ENCODE assay signal across 8 mouse cellular contexts in the genomic region with DNA sequence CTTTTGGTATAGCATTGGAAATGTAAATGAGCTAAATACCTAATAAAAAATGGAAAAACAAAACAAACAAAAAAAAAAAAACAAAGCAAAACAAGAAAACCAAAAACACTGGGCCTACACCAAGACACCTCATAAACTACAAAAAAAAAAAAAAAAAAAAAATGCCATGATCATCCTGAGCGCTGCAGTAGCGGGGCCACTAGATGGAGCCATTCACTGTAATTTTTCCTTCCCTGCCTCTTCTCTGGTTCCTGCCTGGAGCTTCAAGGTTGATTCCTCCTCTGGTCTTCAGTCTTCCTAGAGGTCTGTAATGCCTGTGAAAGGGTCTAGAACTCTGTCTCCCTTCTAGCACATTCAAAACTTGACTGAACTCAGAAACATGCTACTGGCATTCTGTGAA. TPM values are rescaled to one million over a fixed set of nuclear protein-coding genes. Genes with fewer than 3 reads are reported as not detected.
DNase-seq lines count a peak whose midpoint lies in the region; ATAC-seq and TF ChIP-seq lines count a peak whose summit lies in the region.
"Not testable (repeated sequence)": the region's sequence is repeated elsewhere in the genome, so short reads cannot be mapped to it uniquely, and the experiment has no call there.

No protein-coding gene starts in this region.

- 22% methylated on average over 2 of the region's 2 CpGs for WGBS in hindbrain, postnatal 0 days

- DNase-seq in 3T3-L1 (ENCODE audit: low read depth, low spot score) (peak; percentile 55), adipocyte (ENCODE audit: low spot score) (peak; percentile 48)
- peak; percentile 20 to 40 for DNase-seq in cerebellum, postnatal 36 days
- peak; percentile 19 to 27 for DNase-seq in frontal cortex, postnatal 36 days (ENCODE audit: low spot score in 2 of 2)
- peak; percentile 15 for DNase-seq in hindbrain, postnatal 0 days (ENCODE audit: low spot score)
- DNase-seq in layer of hippocampus, postnatal 36 days = peak; percentile 3 to 12
- peak; percentile 15 for DNase-seq in right cerebral cortex, adult 18-20 months

- H3K4me2 ChIP-seq in hindbrain, postnatal 0 days (ENCODE audit: low read depth, low read length) = not testable (repeated sequence)

- H3K9me3 ChIP-seq in hindbrain, postnatal 0 days (ENCODE audit: low read length) = not testable (repeated sequence)

- ATAC-seq in hindbrain, postnatal 0 days = peak; percentile 68; the same call in 1 of the 2 replicates
- ATAC-seq in megakaryocyte progenitor cell, adult 5-6 weeks (replicated peaks; ENCODE audit: poor library complexity) = peak; percentile 83

- not testable (repeated sequence) for H3K36me3 ChIP-seq in hindbrain, postnatal 0 days (ENCODE audit: insufficient read depth, low read length)

- not testable (repeated sequence) for H3K4me3 ChIP-seq in hindbrain, postnatal 0 days (ENCODE audit: low read length)

- peak; percentile 55 for TF ChIP-seq CTCF in hindbrain, postnatal 0 days (IDR thresholded peaks at IDR 0.05; ENCODE audit: low read depth)

- H3K9ac ChIP-seq in hindbrain, postnatal 0 days (replicated peaks; ENCODE audit: low read length) = not testable (repeated sequence)

- not testable (repeated sequence) for H3K27me3 ChIP-seq in hindbrain, postnatal 0 days (ENCODE audit: insufficient read depth, low read length)

- not testable (repeated sequence) for H3K4me1 ChIP-seq in hindbrain, postnatal 0 days (ENCODE audit: insufficient read depth, low read length)

- H3K27ac ChIP-seq in hindbrain, postnatal 0 days = not testable (repeated sequence)

RNA-seq across cellular contexts. Expression of a gene that starts 54.2 kb away (rescaled TPM):
- 17.9 and 22.1 TPM in 2 replicates for total RNA-seq in hindbrain, postnatal 0 days (2014; rRNA removed)
- 7.0 and 7.8 TPM in 2 replicates for polyA plus RNA-seq in hindbrain, postnatal 0 days (2015; fragmentation: Nextera tagmentation; extraction: Ambion mirVana)
- 10 to 100 TPM; 15.4 to 21.1 TPM for total RNA-seq in layer of hippocampus, postnatal 36 days (2021)
- total RNA-seq in megakaryocyte progenitor cell, adult 5-6 weeks (2015) = 116 and 118 TPM in 2 replicates
- total RNA-seq in megakaryocyte progenitor cell, adult 5-6 weeks (2017) = 81.5 and 95.3 TPM in 2 replicates
